Mouse (Mus musculus) kidney, postnatal 4 days (tissue): ENCODE measurements around the gene Gm609.

ENCODE experiments used
- DNase-seq, 2 experiments: peaks; one replicate each; pipeline ENCODE4 v3.0.0; 2021; ENCODE audit warnings: mixed read lengths in 2 of 2

The Gm609 gene

GRCm38 (mm10) chr16:45391680-45392079 is 101.1 kb downstream of the Gm609 start:
- DNase-seq, result no peak

- no peak for DNase-seq
Measured at GRCm38 (mm10) chr16:45390286-45390956, 102.3 kb downstream of the Gm609 start.

- no peak for DNase-seq
Measured at GRCm38 (mm10) chr16:45389833-45390232, 102.9 kb downstream of the Gm609 start.

- DNase-seq, result no peak
Measured at GRCm38 (mm10) chr16:45389041-45389440, 103.7 kb downstream of the Gm609 start.

- no peak for DNase-seq
Measured at GRCm38 (mm10) chr16:45381811-45382210, 111.0 kb downstream of the Gm609 start.

- no peak for DNase-seq
Measured at GRCm38 (mm10) chr16:45378959-45379358, 113.8 kb downstream of the Gm609 start.

GRCm38 (mm10) chr16:45378147-45378943 is 114.4 kb downstream of the Gm609 start:
- DNase-seq, result no peak

GRCm38 (mm10) chr16:45377332-45377731 is 115.4 kb downstream of the Gm609 start:
- DNase-seq, result no peak

- DNase-seq, result no peak
Measured at GRCm38 (mm10) chr16:45376812-45377211, 116.0 kb downstream of the Gm609 start.

- no peak for DNase-seq
Measured at GRCm38 (mm10) chr16:45376294-45376693, 116.5 kb downstream of the Gm609 start.

GRCm38 (mm10) chr16:45375506-45376225 is 117.1 kb downstream of the Gm609 start:
- no peak for DNase-seq

GRCm38 (mm10) chr16:45374074-45374473 is 118.7 kb downstream of the Gm609 start:
- DNase-seq, result no peak

- no peak for DNase-seq
Measured at GRCm38 (mm10) chr16:45371076-45371475, 121.7 kb downstream of the Gm609 start.

GRCm38 (mm10) chr16:45369285-45369965 is 123.3 kb downstream of the Gm609 start:
- DNase-seq, result no peak

- no peak for DNase-seq
Measured at GRCm38 (mm10) chr16:45366111-45366510, 126.7 kb downstream of the Gm609 start.

GRCm38 (mm10) chr16:45365353-45365752 is 127.4 kb downstream of the Gm609 start:
- no peak for DNase-seq

- DNase-seq, result no peak
Measured at GRCm38 (mm10) chr16:45364627-45365026, 128.1 kb downstream of the Gm609 start.

GRCm38 (mm10) chr16:45363480-45364045 is 129.2 kb downstream of the Gm609 start:
- DNase-seq, result no peak
